Mouse (Mus musculus): ENCODE measurements around the gene Fscn1.

Fscn1 gene

DNA sequence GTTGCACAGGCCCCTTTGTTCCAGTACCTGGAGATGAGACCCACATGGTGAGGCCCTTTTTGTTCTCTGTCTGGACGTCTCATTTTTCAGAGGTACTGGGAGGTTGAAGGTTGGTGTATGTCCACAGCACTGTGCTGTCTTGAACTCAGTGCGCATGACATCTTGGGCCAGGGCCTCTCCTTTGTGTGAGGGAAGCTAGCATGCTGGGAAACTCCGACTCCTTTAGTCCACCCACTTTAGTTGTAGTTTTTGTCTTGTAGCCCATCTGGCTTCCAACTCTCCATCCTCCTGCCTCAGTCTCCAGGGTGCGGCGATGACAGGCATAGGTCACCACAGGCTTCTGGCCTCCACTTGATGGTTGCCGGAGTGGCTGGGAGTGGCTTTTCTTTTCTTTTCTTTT lies 4.5 kb downstream of the Fscn1 start:
- in situ Hi-C loops (cut with MboI, MseI), result no loop called here

DNA sequence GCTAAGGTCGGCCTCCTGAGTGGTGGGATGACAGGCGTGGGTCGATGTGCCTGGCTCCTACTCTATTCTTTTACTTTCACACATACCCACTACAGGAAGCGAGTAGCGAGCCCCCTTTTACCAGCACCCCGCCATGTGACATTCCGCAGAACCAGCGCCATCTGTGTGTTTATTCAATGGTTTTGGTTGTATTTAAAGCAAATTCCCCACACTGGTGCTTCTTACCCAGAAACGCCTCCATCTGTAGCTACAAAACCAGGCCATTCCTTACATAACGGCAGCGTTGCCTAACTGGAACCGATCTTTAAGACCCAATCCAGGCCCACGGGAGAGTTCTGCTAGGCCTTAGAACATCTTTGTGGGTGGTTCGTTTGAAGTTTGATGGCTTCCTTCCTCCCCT lies 8.3 kb downstream of the Fscn1 start:
- in situ Hi-C loops (cut with MboI, MseI), result no loop called here

DNA sequence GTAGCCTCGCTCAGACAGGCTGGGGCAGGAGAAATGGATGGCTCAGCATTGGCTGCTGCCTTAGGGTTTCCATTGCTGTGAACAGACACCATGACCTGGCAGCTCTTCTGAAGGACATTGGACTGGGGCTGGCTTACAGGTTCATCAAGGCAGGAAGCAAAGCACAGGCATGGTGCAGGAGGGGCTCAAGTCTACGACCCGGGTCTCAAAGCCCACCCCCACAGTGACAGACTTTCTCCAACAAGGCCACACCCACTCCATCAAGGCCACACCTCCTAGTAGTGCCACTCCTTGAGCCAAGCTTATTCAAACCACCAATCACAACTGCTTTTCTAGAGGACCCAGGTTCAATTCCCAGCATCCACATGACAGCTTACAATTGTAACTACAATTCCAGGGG lies 13.8 kb downstream of the Fscn1 start:
- in situ Hi-C loops (cut with MboI, MseI), result no loop called here

DNA sequence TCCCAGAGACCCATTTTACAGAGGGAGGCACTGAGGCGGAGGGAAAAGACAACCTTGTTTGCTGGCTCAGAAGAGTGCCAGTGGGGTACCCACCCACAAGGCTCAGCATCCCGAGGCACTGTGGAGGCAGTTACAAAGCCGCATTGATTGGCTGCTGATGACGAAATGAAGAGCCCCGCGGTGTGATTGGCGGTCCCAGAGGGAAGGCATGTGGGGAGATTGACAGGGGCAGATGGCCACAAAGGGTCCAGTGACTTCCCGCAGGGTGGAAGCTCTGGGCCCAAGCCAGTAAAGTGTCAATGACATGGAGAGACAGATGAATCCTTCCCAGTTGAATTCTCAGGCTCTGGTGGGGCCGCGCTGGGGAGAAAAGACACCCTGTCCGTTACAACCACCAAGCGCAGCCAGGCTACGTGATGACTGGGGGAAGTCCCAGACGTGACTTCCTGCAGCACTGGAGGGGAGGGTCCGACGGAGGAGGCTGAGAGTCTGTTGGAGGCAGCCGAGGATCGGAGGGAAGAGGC lies 14.5 kb downstream of the Fscn1 start:
- in situ Hi-C loops (cut with MboI, MseI), result loop anchor here in 1 of 2 experiments (25.0 kb wide), 1 partner anchor 962 kb away; no protein-coding TSS in a partner anchor

DNA sequence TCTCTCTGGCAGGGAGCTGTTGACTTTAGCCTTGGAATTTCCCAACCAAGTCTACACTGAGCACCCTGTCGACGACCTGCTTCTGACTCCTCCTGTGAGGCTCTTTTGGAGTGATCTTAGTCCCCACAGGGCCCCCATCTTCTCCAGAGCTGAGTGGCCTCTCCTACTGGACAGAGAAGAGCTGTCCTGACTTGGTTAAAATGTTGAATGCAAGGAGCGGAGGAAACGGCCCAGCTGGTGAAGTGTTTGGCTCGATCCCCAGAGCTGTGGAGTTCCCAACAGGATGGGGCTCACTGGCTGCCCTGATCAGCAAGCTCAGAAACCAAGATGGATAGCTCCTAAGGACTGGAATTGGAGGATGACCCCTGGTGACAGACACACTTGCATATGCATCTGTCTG lies 16.4 kb downstream of the Fscn1 start:
- in situ Hi-C loops (cut with MboI, MseI), result loop anchor here in 1 of 2 experiments (25.0 kb wide), 1 partner anchor 964 kb away; no protein-coding TSS in a partner anchor

DNA sequence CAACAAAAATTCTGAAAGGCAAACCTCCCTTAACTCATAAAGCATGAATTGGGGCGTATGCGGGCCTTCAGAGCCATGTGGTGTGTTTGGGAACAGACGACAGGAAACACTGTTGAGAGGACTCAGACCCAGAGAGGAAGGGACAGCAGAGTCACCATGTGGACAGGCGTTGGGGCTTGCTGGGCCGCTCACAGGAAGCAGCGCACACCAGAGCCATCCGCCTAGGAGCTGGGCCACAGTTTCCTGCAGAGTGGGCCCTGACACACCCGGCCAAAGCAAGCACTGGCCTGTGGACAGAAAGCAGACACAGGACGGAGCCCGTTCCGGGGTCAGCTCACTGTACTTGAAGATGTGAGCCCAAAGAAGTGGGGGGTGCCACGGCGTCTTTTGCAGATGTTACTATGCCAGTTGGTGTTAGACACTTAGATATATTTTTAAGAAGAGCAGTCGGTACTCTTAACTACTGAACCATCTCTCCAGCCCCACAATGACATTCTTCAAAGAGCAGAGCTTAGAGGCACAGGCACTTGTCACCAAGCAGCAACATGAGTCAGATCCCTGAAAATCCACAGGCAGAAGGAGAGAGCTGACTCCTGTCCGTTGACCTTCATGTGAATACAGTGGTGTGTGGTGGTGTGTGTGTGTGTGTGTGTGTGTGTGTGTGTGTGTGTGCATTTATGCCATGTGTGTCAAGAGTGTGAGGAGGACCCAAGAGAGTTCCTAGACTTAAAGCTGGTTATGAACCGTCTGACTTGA lies 22.1 kb downstream of the Fscn1 start:
- in situ Hi-C loops (cut with MboI, MseI), result loop anchor here in 1 of 2 experiments (5.0 to 25.0 kb wide), 2 partner anchors 50 to 970 kb away; no protein-coding TSS in a partner anchor

DNA sequence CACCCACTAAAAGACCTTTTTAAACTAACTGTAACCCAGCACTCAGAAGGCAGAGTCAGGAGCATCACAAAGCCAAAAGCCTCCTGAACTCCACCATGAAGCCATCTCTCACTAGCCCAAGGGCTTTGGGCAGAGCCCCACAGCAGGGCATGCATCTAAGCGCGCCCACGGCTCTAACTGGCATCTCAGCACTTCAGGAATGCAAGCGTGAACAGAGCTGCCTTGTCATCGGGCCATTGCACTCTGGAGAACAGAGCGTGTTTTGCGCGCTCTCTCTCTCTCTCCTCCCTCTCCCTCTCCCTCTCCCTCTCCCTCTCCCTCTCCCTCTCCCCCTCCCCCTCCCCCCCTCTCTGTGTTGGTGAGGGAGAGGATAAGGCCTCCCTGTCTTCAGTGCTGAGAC lies 23.0 kb downstream of the Fscn1 start:
- in situ Hi-C loops (cut with MboI, MseI), result loop anchor here in 1 of 2 experiments (5.0 to 25.0 kb wide), 2 partner anchors 49 to 971 kb away; no protein-coding TSS in a partner anchor

DNA sequence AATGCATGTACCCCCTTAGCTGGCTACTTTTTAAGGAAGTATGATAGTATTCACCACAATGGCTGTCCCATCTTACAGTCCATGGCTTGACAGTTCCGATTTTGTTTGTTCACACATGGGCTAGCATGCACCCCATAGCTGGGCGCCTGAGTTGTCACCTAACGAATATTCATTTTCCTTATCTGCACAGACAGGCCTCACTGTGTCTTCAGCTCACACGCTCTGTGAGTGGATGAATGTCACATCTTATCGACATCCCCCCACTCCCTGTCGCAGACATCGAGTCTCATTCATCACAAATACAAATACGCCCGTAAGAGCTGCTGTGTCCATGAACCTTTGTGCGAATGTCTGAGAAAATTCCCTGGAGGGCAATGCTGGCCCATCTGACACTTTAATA lies 24.1 kb downstream of the Fscn1 start:
- in situ Hi-C loops (cut with MboI, MseI), result loop anchor here in 1 of 2 experiments (5.0 to 25.0 kb wide), 2 partner anchors 48 to 972 kb away; no protein-coding TSS in a partner anchor

DNA sequence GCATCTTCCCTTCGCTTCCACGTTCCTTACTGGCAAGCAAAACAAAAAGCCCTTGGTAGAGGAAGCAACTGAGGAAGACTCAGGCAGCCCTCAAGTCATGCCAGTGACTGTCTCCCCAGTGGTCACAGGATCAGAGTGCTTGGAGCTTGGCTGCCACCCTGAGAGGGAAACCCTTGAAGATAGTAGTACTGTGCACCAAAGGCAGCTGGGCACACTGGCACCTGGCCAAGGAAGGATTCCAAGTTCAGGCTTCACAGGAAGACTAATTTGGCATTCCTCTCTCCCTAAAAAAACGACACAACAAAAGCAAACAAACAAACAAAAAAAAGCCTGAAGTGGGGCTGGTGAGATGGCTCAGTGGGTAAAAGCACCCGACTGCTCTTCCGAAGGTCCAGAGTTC lies 28.4 kb downstream of the Fscn1 start:
- in situ Hi-C loops (cut with MboI, MseI), result loop anchor here in 1 of 2 experiments (25.0 kb wide), 1 partner anchor 976 kb away; no protein-coding TSS in a partner anchor

DNA sequence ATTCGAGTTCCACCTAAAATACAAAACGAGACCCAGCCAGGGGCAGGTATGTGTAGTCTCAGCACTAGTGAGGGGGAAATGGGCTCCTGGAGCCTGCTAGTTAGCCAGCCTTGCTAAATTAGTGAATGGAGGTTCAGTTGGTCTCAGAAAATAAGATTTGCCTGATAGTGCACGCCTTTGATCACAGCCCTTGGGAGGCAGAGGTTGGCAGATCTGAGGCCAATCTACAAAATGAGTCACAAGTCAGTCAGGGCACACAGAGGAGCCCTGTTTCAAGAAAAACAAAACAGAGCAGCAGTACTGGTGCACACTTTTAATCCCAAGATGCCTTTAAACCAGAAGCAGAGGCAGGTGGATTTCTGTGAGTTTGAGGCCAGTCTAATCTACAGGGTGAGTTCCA lies 29.0 kb downstream of the Fscn1 start:
- in situ Hi-C loops (cut with MboI, MseI), result loop anchor here in 1 of 2 experiments (25.0 kb wide), 1 partner anchor 977 kb away; no protein-coding TSS in a partner anchor

DNA sequence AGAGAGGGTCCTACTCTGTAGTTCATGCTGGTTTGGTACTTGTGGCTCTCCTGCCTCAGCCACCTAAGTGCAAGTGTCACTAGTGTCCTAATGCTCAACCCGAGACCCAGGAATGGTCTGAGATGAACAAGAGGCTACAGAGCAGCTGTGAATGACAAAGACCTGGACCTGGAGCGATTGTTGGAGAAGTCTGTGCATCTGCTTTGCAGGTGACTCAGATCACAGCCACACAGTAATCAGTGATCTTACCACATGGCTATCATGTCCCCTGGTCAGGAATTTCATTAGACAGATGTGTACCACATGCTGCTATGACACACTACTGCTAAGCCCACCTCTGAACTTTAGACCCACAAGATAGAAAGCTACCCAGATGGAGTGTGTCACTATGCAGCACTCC lies 34.6 kb downstream of the Fscn1 start:
- in situ Hi-C loops (cut with MboI, MseI), result loop anchor here in 1 of 2 experiments (25.0 kb wide), 1 partner anchor 982 kb away; no protein-coding TSS in a partner anchor

DNA sequence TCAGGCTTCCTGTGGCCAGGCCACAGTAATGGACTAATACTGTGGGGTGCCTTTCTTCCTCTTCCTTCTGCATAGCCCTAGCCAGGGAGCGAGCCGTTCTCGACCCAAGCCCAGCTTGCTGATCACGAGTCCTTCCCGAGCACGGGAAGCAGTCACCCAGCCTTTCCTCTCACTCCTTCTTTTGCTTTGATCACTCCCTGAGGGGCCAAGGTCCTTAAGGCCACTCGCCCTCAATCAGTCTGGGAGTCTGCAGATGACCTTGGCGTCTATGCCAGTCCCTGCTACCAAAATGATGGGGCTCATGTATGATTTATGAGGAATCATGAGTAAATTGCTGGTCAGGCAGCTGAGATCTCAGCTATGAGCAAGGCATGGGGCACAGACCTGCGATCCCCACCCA lies 37.4 kb downstream of the Fscn1 start:
- in situ Hi-C loops (cut with MboI, MseI), result loop anchor here in 1 of 2 experiments (25.0 kb wide), 1 partner anchor 985 kb away; no protein-coding TSS in a partner anchor

DNA sequence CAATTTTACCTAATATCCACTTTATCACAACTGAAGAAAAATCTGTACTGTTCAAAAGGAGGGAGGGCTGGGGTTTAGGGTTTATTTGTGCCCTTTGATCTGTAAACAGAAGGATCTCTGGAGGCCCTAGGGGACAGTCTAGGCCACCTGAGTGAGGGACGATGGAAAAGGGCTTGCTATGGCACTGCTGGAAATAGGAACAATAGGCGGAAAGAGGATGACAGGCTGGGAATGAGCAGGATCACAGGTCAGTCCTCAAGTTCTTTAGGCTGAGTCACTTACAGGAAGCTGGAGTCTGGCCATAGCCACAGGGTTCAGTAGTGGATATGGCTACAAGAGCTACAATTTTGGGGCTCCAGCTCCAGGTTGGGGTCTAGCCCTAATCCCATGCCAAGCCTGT lies 38.0 kb downstream of the Fscn1 start:
- in situ Hi-C loops (cut with MboI, MseI), result loop anchor here in 1 of 2 experiments (25.0 kb wide), 1 partner anchor 986 kb away; no protein-coding TSS in a partner anchor

DNA sequence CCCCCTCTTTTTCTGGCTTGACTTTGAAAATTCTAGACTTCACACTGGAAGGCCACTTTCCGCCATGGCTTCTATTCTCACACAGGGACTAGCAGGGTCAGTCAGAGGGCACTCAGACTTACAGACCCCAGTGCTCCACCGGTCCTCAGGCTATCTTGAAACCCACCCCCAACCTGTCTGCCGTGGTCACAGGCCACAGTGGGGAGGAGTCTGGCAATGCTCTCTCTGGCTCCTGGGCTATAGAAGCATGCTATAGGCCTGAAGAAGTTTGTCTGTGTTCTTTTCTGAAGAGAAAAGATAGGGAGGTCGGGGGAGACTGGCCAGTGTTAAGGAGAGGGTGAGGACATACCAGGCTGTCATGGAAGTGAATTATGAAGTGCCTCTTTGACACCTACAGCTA lies 39.9 kb downstream of the Fscn1 start:
- in situ Hi-C loops (cut with MboI, MseI), result no loop called here

DNA sequence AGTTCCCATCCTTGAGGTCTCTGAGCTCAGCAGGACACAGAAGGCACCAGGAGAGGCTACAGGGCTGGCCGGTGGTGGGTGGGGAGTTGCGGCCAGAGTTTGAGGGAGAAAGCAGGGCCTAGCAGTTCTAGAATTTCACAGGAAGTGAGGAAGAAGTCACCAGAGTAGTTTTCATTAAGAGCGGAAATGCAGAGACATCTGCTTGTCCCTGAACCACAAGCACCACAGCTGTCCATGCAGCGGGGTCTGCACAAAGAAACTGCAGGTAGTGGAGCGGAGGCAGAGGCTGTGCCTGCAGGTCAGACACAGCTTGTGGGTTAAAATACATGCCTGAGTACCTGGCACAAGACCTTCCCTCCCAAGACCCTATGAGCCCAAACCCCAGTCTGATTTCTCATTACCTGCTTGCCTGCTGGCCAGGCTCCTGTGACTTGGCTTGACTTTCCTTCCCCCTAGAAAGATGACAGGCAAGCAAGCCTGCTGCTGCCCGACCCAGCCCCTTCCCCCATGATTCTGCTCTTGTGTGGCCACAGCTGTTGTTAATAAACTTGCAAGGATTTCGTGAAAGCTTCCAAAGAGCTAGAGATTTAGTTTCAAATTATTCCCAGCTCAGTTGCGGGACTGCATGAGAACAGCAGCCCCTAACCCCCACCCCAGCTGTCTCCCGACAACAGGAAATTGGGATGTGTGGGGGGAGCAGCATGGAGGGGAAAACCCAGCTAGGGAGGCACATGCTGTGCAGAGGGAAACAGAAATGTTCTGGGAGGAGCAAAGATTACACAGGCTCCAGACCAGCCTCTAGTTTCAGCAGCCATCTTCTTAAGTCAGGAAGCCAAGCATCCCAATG lies 40.7 kb downstream of the Fscn1 start:
- in situ Hi-C loops (cut with MboI, MseI), result no loop called here

DNA sequence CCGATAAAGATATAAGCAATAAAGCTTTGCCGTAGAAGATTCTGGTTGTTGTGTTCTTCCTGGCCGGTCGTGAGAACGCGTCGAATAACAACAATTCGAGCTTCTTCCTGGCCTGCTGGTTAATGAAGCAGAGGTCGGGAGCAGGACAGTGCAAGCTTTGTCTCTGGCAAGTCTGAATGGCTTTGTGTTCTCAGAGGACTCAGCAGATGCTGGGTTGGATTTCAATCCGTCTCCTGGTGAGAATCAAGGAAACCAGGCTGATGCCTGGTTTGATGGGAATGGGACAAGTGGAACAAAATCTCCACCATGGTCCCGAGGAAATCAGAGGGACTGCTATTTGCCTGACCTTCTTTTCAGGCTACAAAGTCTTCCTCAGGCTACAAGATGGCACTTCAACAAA lies 49.2 kb downstream of the Fscn1 start:
- in situ Hi-C loops (cut with MboI, MseI), result no loop called here

DNA sequence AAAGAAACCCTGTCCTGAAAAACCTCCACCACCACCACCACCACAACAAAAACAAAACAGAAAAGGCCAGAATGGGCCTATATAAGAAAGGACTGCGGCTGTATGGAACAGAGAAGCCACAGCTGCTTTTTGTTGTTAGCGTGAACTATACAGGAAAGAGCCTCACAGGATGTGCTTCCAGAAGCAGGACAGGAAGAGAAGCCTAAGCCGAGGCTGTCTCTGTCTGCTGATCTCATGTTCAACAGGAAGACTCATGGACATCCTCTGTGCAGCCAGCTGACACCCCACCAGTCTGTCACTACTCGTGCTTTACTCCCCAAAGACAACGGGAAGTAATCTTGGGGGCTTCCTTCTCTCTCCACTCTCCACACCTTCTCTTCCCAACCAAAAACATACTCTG lies 57.3 kb downstream of the Fscn1 start:
- in situ Hi-C loops (cut with MboI, MseI), result no loop called here

Measured in T-helper 17 cell (primary cell).